Comparison of ENCODE assay signal across 8 mouse cellular contexts in the genomic region with DNA sequence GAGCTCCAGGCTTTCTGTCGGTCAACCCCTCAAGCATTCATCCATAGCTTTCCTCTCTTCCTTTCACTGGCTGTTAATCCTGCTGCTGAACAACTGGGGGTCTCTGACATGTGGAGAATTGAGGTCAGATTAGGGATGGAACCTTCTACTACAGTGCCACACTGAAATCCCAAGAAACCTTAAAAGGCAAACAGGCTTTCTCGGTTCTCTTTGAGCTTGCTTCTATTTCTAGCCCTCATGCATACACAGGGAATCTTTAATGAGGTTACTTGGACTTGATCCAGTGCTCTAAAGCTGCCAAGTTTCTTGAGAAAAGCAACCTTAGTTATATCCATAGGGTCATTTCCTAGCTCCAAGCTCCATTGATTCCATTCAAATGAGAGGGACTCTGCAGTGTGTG.
DNase-seq lines count a peak whose midpoint lies in the region; ATAC-seq lines count a peak whose summit lies in the region.
"Had no signal": no experiment of that assay in that cellular context is flagged by ENCODE, and none has a peak within 500 bp of the region (broad histone marks: within the 10 kb centered on the region; RNA-seq: fewer than 3 reads in every experiment).

No protein-coding gene starts in this region.

- no peak overlapping the region for H3K4me2 ChIP-seq in forebrain, embryonic 12.5 days
- no peak overlapping the region for H3K4me2 ChIP-seq in midbrain, embryonic 12.5 days (replicated peaks)
- H3K4me2 ChIP-seq: embryonic facial prominence, embryonic 15.5 days had no signal

- peaks cover 7% of the 10 kb centered on the region; the same call in 1 of the 2 replicates for H3K4me1 ChIP-seq in forebrain, embryonic 12.5 days
- H3K4me1 ChIP-seq in midbrain, embryonic 12.5 days, result peaks cover 3% of the 10 kb centered on the region; the same call in 1 of the 2 replicates
- H3K4me1 ChIP-seq: embryonic facial prominence, embryonic 15.5 days had no signal

- H3K27ac ChIP-seq in forebrain, embryonic 12.5 days, result no peak overlapping the region
- no peak overlapping the region for H3K27ac ChIP-seq in midbrain, embryonic 12.5 days (replicated peaks)
- H3K27ac ChIP-seq: embryonic facial prominence, embryonic 15.5 days had no signal

- H3K27me3 ChIP-seq in forebrain, embryonic 12.5 days, result peaks cover 7% of the 10 kb centered on the region; the same call in 1 of the 2 replicates
- H3K27me3 ChIP-seq in midbrain, embryonic 12.5 days, result no peaks in the 10 kb centered on the region
- H3K27me3 ChIP-seq: embryonic facial prominence, embryonic 15.5 days had no signal

- H3K9ac ChIP-seq in forebrain, embryonic 12.5 days, result no peak overlapping the region
- no peak overlapping the region for H3K9ac ChIP-seq in midbrain, embryonic 12.5 days (replicated peaks)
- H3K9ac ChIP-seq: embryonic facial prominence, embryonic 15.5 days had no signal

- H3K4me3 ChIP-seq in forebrain, embryonic 12.5 days (replicated peaks), result no peak overlapping the region
- H3K4me3 ChIP-seq in midbrain, embryonic 12.5 days, result no peak overlapping the region
- H3K4me3 ChIP-seq: embryonic facial prominence, embryonic 15.5 days had no signal

- DNase-seq in layer of hippocampus, adult 18-20 months (ENCODE audit: low spot score in 2 of 2), result peak; percentile 17 to 26
- DNase-seq in layer of hippocampus, adult 9-10 months (ENCODE audit: low spot score), result no peak
- peak; percentile 38 for DNase-seq in cerebellum, adult 11 months
- DNase-seq in embryo, embryonic 10.5 days (ENCODE audit: low spot score), result no peak
- no peak for DNase-seq in adrenal gland, adult 8-10 months

- 6% methylated on average over 2 of the region's 2 CpGs for WGBS in forebrain, embryonic 12.5 days
- 11% methylated on average over 2 of the region's 2 CpGs for WGBS in midbrain, embryonic 12.5 days

- H3K36me3 ChIP-seq in forebrain, embryonic 12.5 days (replicated peaks), result no peaks in the 10 kb centered on the region
- no peaks in the 10 kb centered on the region for H3K36me3 ChIP-seq in midbrain, embryonic 12.5 days
- H3K36me3 ChIP-seq: embryonic facial prominence, embryonic 15.5 days had no signal

- ATAC-seq in forebrain, embryonic 12.5 days (ENCODE audit: low FRiP score), result peak; percentile 81
- ATAC-seq in midbrain, embryonic 12.5 days (ENCODE audit: low FRiP score, low read depth), result peak; percentile 68

- H3K9me3 ChIP-seq in forebrain, embryonic 12.5 days, result no peaks in the 10 kb centered on the region
- no peaks in the 10 kb centered on the region for H3K9me3 ChIP-seq in midbrain, embryonic 12.5 days
- H3K9me3 ChIP-seq: embryonic facial prominence, embryonic 15.5 days had no signal

Comparison
In these comparisons a context has a peak if more than half of its experiments do, and no peak if none do; other contexts are left out.
1. DNase-seq: peak in layer of hippocampus, adult 18-20 months (2 of 2) and cerebellum, adult 11 months (single experiment); none in layer of hippocampus, adult 9-10 months (single experiment), embryo, embryonic 10.5 days (single experiment) and adrenal gland, adult 8-10 months (single experiment).